Mouse (Mus musculus) spleen, embryonic (tissue): ENCODE measurements around the gene Jpt2.

Experiments
- CTCF ChIA-PET: fragments of 350-600 bp; sonication (Branson Sonifier 250); formaldehyde crosslinking; loops from one replicate; lab custom pipeline; 2022; lab: Charles Lee

Gene Jpt2

DNA sequence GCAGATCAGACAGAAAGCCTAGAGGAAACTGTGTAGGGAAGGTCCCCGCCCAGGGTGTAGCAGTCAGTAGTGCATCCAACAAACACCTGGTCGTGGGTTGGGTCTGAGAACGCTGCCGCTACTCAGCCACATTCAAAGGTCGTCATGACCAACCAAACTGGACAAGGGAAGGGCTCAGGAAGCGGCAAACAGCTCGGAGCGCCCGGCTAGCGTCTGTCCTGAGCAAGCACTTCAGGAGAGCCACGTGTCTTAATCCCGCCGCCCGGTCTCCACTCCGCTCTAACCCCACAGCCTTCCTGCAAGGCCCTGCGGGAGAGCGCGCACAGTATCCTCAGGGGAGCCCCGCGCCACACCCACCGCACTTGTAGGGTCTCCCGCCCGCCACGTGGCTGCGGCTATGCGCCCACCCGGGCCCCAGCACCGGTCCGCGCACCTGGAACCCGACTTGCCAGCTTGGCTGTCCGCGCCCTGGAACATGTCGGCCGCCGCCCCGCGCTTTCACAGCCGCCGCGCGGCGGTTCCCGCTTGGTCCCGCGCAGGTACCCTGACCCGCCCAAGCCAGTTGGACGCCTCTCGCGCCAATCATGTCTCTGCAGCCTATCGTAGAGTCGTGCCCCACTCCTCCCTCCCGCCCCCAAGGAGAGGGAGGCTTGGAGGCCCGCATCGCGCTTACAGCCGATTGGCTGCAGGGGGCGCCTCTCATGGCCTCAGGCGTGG, at the start of gene Jpt2:
Gene Jpt2 (minus strand): TSS at position 555 of the 717 bp plus-strand sequence.
- CTCF ChIA-PET, result interaction anchor here (0.6 kb wide), 1 partner anchor 237 kb away, joined by 3 read pairs; no protein-coding TSS in a partner anchor

- CTCF ChIA-PET, result no interaction called here
Measured at GRCm38 (mm10) chr17:25007480-25007879, 47.0 kb upstream of the Jpt2 start.

- CTCF ChIA-PET, result no interaction called here
Measured at GRCm38 (mm10) chr17:25005102-25005501, 44.6 kb upstream of the Jpt2 start.

- CTCF ChIA-PET, result no interaction called here
Measured at GRCm38 (mm10) chr17:24994721-24995120, 34.2 kb upstream of the Jpt2 start.

GRCm38 (mm10) chr17:24987221-24987620, 26.7 kb upstream of the Jpt2 start:
- CTCF ChIA-PET, result no interaction called here

DNA sequence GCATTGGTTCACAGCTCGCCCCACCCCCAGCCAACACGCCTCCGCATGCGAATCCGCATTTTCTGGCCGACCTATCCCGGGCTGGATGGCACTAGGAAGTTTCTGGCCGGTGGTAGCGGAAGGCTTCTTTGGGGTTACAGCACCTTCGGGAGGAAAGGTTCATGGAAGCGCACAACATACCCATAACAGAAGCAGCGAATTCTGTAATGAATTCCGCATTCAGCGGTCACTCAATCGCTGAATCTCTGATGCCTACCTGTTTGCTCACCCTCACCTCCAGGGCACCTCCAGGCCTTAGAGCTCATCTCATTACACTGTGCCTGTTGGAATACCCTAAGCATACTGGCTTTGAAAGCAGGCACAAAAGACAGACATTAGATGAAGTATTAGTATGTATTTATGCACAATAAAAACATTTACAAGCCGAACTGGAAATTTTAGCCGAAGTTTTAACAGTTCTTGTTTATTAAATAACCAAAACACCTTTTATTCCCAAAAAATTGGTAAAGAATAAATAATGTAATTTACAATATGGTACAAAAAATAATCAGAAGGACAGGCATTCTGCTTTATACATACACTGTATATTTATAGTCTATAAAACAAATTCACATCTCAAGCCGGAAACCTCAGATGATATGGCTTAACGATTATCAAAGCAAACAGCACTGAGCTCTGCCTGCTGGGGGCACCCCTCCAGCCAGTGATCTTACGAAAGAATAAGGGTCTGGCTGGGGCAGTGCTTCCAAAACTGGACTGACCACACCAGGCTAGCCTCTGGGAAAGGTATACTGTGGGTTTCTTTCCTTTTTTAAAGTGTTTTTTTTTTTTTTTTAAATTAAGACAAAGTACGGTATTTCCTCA, 595 bp upstream of the Jpt2 start:
- CTCF ChIA-PET, result no interaction called here

- CTCF ChIA-PET, result no interaction called here
Measured at GRCm38 (mm10) chr17:24959371-24959770, 1.1 kb downstream of the Jpt2 start.

GRCm38 (mm10) chr17:24953291-24953690, 7.2 kb downstream of the Jpt2 start:
- CTCF ChIA-PET, result interaction anchor here (0.6 kb wide), 1 partner anchor 15 kb away, joined by 11 read pairs; no protein-coding TSS in a partner anchor

DNA sequence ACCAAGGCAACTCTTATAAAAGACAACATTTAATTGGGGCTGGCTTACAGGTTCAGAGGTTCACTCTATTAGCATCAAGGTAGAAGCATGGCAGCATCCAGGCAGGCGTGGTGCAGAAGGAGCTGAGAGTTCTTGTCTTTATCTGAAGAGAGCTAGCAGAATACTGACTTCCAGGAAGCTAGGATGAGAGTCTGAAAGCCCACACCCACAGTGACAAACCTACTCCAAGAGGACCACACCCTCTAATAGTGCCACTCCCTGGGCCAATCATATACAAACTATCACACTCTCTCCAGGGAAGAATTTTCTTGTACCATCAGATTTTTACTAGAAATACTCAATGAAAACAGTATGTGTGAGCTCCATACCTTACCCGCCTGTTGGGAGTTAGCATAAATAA, 9.8 kb downstream of the Jpt2 start:
- CTCF ChIA-PET, result no interaction called here

DNA sequence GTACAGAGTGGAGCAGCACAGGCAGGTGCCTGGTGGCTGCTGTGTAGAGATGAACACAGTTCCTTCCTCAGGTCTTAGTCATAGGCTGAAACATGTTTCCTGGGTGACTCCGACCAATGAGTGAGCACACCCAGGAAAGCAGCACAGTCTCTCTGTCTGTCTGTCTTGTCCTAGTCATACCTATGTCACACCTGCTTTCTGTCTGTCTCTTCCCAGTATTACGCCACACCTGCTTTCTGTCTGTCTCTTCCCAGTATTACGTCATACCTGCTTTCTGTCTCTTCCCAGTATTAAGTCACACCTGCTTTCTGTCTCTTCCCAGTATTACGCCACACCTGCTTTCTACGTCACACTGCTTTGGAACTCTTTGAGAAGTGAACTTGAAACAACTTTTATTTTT, 12.3 kb downstream of the Jpt2 start:
- CTCF ChIA-PET, result no interaction called here

DNA sequence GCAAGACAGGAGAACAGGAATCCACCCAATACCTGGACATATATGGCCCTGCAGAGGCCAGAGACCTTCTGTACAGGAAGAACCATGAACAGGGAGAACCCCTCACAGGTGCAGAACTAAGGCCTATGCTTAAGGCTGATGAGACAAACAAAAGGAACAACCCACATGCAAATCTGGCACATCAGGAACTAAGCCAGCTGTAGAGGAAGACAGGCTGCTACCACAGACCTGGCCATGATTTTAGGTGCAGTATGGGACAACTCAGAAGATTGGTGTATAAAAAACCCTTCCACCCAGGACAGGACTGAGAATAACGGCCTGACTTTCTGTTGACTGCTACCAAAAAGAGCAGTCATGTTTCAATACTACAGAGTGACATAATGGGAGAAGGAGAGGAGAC, 16.9 kb downstream of the Jpt2 start:
- CTCF ChIA-PET, result interaction anchor here (1.4 kb wide), 1 partner anchor 25 kb away, joined by 5 read pairs; no protein-coding TSS in a partner anchor

DNA sequence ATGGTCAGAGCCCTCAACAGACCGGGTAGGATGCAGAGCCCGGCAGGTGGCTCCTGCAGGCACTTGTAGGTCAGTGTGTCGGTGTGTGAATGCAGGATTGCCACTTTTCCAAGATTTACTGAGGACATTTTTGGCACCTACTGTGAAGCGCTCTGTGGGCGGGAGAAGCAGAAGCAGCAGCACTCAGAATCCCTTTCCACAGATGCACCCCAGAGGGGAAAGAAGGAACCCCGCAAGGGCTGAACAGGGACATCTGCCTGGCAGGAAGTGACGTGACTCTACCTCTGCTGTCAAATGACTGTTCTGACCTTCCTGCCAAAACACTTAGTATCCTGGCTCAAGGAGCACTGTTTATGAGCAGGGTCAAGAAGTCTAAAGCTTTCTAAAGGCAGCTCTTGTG, 17.5 kb downstream of the Jpt2 start:
- CTCF ChIA-PET, result interaction anchor here (1.4 kb wide), 1 partner anchor 26 kb away, joined by 5 read pairs; no protein-coding TSS in a partner anchor

DNA sequence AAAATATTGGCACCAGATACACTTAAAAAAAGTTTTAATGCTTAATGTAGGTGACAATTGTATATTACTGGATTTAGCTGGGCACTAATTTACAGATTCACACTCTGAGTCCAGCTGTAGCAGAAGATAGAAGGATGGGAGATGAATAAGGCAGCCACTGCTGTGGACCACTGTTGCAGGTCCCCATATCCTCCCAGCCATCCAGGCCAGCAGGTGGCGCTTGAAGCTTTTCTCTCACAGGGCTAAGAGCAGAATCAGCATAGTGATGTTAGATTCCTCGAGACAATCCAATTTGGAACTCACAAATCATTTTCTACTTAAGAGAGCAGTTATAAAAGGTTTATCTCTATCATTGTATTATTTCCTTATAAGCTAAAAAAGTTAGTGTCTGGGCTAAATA, 18.0 kb downstream of the Jpt2 start:
- CTCF ChIA-PET, result interaction anchor here (1.0 to 1.4 kb wide), 2 partner anchors 26 to 41 kb away, joined by 3 to 5 read pairs; no protein-coding TSS in a partner anchor

DNA sequence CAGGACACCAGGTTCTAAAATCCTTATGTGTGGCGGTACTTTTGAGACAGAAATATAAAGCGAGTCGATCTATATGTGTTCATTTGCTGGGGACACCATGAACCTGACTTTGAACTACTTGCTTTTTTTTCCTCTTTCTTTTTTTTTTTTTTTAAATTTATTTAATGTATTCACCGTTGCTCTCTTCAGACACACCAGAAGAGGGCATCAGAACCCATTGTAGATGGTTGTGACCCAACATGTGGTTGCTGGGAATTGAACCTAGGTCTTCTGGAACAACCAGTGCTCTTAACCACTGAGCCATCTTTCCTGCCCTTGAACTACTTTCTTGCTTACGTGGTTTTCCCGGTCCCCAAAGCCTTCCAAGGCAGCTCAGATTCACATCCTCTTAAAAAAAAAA, 23.2 kb downstream of the Jpt2 start:
- CTCF ChIA-PET, result interaction anchor here (0.6 to 0.7 kb wide), 2 partner anchors 84 to 335 kb away, joined by 3 to 5 read pairs; no protein-coding TSS in a partner anchor

DNA sequence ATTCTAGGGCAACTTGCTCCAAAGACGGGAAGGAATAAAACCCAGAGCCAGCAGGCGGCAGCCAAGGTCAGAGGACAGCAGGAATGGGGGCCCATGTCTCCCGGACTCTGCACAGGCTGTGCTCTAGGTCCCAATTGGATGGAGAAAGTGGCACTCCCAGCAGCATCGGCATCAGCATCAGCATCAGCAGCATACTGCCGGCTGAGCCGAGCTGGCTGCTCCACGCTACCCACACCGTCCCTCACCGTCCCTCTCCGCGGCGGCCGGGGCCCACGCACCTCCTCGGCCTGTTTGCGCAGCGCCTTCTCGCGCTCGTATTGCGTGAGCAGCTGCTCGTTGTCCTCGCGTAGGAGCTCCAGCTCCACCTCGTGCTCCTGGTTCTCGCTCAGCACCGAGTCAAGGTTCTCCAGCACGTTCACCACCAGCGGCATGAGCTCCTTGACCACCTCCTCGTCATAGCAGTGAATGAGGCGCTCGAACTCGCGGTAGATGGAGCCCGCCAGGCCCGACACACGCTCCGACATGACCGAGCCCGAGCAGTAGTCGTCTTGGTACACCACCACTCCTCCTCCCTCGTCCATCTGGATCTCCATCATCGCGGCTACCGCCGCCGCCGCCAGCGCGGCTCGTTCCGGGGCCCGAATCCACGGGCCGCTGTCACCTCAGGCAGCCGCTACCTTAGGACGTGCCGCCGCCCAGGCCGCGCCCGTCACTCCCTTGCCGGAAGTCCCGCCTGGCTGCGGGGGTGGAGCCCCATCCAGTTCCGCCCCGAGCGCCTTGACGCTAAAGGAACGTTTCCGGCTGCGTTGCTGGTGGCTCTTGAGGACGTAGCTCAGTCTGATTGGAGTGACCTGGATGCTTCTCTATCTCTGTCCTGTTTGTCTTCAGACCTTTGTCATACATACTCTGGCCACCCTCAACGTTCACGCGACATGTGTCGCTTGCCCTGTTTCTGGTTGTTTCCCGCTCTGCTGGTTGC, 23.9 kb downstream of the Jpt2 start, which contains the start of gene Mapk8ip3:
Gene Mapk8ip3 (minus strand): TSS at position 719 of the 979 bp plus-strand sequence.
- CTCF ChIA-PET, result interaction anchor here (0.6 kb wide), 1 partner anchor 85 kb away, joined by 3 read pairs; no protein-coding TSS in a partner anchor

- CTCF ChIA-PET, result no interaction called here
Measured at GRCm38 (mm10) chr17:24935666-24936065, 24.8 kb downstream of the Jpt2 start.

DNA sequence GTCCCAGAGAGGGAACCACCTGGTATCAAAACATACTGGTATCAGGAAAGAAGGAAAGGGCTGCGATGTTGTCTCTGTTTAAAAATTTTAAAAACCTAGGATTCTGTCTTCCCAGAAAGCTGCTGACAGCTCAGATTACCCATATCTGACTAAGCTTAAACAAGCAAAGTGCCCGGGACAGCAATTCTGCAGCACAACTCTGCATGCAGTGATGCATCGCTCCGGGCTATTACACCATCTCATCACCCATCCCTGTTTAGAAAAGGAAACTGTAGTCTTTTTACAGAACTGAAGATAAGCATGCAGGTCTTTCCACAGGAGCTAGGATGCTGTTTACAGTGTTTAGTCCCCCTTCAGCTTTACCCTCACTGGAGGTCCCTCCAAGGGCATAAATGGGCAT, 25.6 kb downstream of the Jpt2 start:
- CTCF ChIA-PET, result no interaction called here

DNA sequence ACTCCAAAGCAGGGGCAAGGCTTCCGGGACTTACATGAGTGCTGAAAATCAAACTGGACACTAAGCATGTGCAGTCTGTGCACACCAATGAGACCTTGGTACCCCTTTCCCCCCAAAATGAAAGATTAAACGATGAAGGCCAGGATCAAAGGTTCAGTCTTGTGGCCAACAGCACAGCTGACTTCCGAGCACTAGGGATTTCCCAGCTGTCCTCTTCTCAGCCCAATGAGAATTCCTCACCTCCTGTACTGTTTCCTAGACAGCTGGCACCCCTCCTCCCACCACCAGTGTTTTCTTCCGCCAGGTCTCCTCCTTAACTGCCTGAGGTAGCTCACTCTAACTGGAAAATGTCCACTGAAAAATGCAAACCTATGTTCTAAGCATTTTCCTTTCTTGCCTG, 27.3 kb downstream of the Jpt2 start:
- CTCF ChIA-PET, result no interaction called here

GRCm38 (mm10) chr17:24932431-24932830, 28.1 kb downstream of the Jpt2 start:
- CTCF ChIA-PET, result no interaction called here

GRCm38 (mm10) chr17:24929506-24929905, 31.0 kb downstream of the Jpt2 start:
- CTCF ChIA-PET, result interaction anchor here (0.7 kb wide), 1 partner anchor 1052 kb away, joined by 8 read pairs; no protein-coding TSS in a partner anchor

GRCm38 (mm10) chr17:24923246-24923645, 37.2 kb downstream of the Jpt2 start:
- CTCF ChIA-PET, result no interaction called here
